Mouse (Mus musculus) forebrain, postnatal 0 days (tissue): ENCODE results near the gene Gm10644. TPM values are rescaled to one million over a fixed set of nuclear protein-coding genes. Genes with fewer than 3 reads are reported as not detected.

Experiments used
- ATAC-seq: fragments of 200-750 bp; cut with Nextera tagmentation; 2 replicates; pipeline ENCODE4 v1.8.0; 2017; ENCODE audit warnings: mild to moderate bottlenecking, moderate library complexity
- DNase-seq: peaks from one replicate; pipeline ENCODE4 v3.0.0-alpha.2; 2015
- H3K27ac ChIP-seq: fragments of 300-500 bp; sonication (generic); 2 replicates; pipeline ENCODE4 v1.5.1; 2014; ENCODE audit warnings: low read depth, mild to moderate bottlenecking, antibody characterized with exemption, low read length, moderate library complexity, mixed read lengths
- H3K27me3 ChIP-seq: fragments of 300-500 bp; sonication (generic); 2 replicates; pipeline ENCODE4 v1.6.1; 2014; ENCODE audit warnings: mild to moderate bottlenecking, low read length, mixed read lengths; ENCODE audit not compliant: insufficient read depth
- H3K36me3 ChIP-seq: fragments of 300-500 bp; sonication (generic); 2 replicates; pipeline ENCODE4 v1.6.1; 2014; ENCODE audit warnings: mild to moderate bottlenecking, moderate library complexity; ENCODE audit not compliant: insufficient read depth
- H3K4me1 ChIP-seq: fragments of 300-500 bp; sonication (generic); 2 replicates; pipeline ENCODE4 v1.6.1; 2014; ENCODE audit warnings: antibody characterized with exemption; ENCODE audit not compliant: insufficient read depth
- H3K4me2 ChIP-seq: fragments of 300-500 bp; sonication (generic); 2 replicates; pipeline ENCODE4 v1.6.1; 2014; ENCODE audit warnings: low read depth, mild to moderate bottlenecking, moderate library complexity
- H3K4me3 ChIP-seq: fragments of 300-500 bp; sonication (generic); 2 replicates; pipeline ENCODE4 v1.5.1; 2014; ENCODE audit warnings: low read depth, low read length, mixed read lengths
- H3K9ac ChIP-seq: fragments of 300-500 bp; sonication (generic); 2 replicates; pipeline ENCODE4 v1.6.1; 2014; ENCODE audit warnings: mild to moderate bottlenecking
- H3K9me3 ChIP-seq: fragments of 300-500 bp; sonication (generic); 2 replicates; pipeline ENCODE4 v1.6.1; 2016; ENCODE audit warnings: low read length
- CTCF ChIP-seq: sonication (generic); IDR thresholded peaks from 2 replicates; pipeline ENCODE4 v1.5.1; 2016; ENCODE audit warnings: antibody characterized with exemption, control low read depth, low read depth
- WGBS: fragments of 180-500 bp; shearing (Covaris S2); extraction: QIAGEN DNeasy Blood & Tissue Kit; methylation state at CpG from one replicate; pipeline ENCODE4 v1.1.7; 2014; 5-methylcytosine and 5-hydroxymethylcytosine counted together
- polyA plus RNA-seq: library from polyadenylated mRNA; unstranded; fragments of >200 nt; fragmentation: Nextera tagmentation; extraction: Ambion mirVana; gene quantifications from 2 replicates; pipeline ENCODE4 v1.2.1, GENCODE M21; 2015
- total RNA-seq: library from RNA; depleted of rRNA; stranded (reverse); fragments of >200 nt; gene quantifications from 2 replicates; pipeline ENCODE4 v1.2.3, GENCODE M21; 2014

Gene Gm10644
- total and polyA plus RNA-seq, 2 experiments from 2014 or later, result 0.14 to 0.40 TPM

GRCm38 (mm10) chr8:83898985-83899362 is 56.0 kb downstream of the Gm10644 start:
- peak; percentile 91 for DNase-seq

GRCm38 (mm10) chr8:83898456-83898855 is 56.5 kb downstream of the Gm10644 start:
- Histone ChIP-seq H3K9ac (peak overlapping the region; percentile 98), H3K4me1 (peaks cover 20% of the 10 kb centered on the region; the same call in 1 of the 2 replicates), H3K27ac (peak overlapping the region; percentile 99), H3K27me3 (no peaks in the 10 kb centered on the region; the same call in 1 of the 2 replicates), H3K4me2 (peak overlapping the region; percentile 79), H3K36me3 (no peaks in the 10 kb centered on the region), H3K4me3 (peak overlapping the region; percentile 95), H3K9me3 (no peaks in the 10 kb centered on the region)
- DNase-seq (peak; percentile 78), ATAC-seq (no peak)
- WGBS, result 6% methylated on average over 10 of the region's 10 CpGs
- no peak for TF ChIP-seq CTCF

More at GRCm38 (mm10) chr8:83898985-83899362, 56.0 kb downstream of the Gm10644 start:
- Histone ChIP-seq H3K4me2 (peak overlapping the region; percentile 79), H3K27me3 (no peaks in the 10 kb centered on the region; the same call in 1 of the 2 replicates), H3K4me1 (peaks cover 20% of the 10 kb centered on the region; the same call in 1 of the 2 replicates), H3K9ac (peak overlapping the region; percentile 98), H3K9me3 (no peaks in the 10 kb centered on the region), H3K36me3 (no peaks in the 10 kb centered on the region), H3K27ac (peak overlapping the region; percentile 99), H3K4me3 (peak overlapping the region; percentile 95)
- under 1% methylated on average over 13 of the region's 13 CpGs for WGBS
- no peak for TF ChIP-seq CTCF
- ATAC-seq, result peak; percentile 1; the same call in 1 of the 2 replicates

DNA sequence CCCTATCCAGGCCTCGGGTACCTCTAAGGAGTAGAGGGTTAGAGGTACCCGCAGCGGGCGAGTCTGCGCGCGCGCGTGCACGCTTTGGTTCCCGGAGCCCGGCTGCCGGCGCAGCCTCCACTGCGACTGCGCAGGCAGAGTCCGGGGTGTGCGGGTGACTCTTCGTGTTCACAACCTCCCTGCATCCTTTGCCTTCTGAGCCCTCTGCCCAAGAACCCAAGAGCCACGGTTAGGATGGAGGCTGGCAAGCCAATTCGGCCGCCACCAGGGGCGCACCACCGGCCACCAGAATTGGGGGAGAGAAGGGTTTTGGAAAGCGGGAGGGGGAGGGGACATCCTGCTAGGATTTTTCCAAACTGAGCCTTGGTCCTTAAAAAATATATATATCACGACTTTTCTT is 57.8 kb downstream of the Gm10644 start:
- Histone ChIP-seq H3K27ac (peak overlapping the region; percentile 16; the same call in 1 of the 2 replicates), H3K36me3 (no peaks in the 10 kb centered on the region), H3K27me3 (no peaks in the 10 kb centered on the region; the same call in 1 of the 2 replicates), H3K4me2 (peak overlapping the region; percentile 79), H3K9me3 (no peaks in the 10 kb centered on the region), H3K4me1 (peaks cover 13% of the 10 kb centered on the region; the same call in 1 of the 2 replicates), H3K4me3 (peak overlapping the region; percentile 34), H3K9ac (peak overlapping the region; percentile 39)
- ATAC-seq (no peak), DNase-seq (peak; percentile 74)
- TF ChIP-seq CTCF, result peak; percentile 75
- WGBS, result 1% methylated on average over 26 of the region's 26 CpGs

DNA sequence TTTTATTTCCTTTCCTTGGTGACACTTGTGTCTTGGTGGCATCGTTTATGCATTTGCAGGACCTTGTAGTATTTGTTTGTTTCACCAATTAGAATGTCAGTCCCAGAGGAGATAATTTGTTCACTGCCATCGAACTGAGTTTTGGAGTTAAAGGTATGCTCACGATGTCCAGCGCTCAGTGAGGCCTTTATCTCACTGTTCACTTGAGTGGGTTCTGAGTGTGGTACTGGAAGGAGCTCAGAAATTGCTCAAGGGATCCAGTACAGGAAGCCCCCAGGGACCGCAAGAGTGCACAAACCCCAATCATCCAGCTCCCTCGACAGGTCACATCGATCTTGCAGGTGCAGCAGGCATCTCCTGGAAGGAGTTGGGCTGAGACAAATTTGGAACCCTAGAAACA is 58.5 kb downstream of the Gm10644 start:
- Histone ChIP-seq H3K4me1 (peaks cover 13% of the 10 kb centered on the region; the same call in 1 of the 2 replicates), H3K9me3 (no peaks in the 10 kb centered on the region), H3K4me3 (no peak overlapping the region), H3K27me3 (no peaks in the 10 kb centered on the region; the same call in 1 of the 2 replicates), H3K27ac (no peak overlapping the region), H3K36me3 (no peaks in the 10 kb centered on the region), H3K9ac (no peak overlapping the region), H3K4me2 (peak overlapping the region; percentile 79)
- ATAC-seq, result no peak
- TF ChIP-seq CTCF, result no peak
- no peak for DNase-seq
- WGBS, result 85% methylated on average over 7 of the region's 7 CpGs

DNA sequence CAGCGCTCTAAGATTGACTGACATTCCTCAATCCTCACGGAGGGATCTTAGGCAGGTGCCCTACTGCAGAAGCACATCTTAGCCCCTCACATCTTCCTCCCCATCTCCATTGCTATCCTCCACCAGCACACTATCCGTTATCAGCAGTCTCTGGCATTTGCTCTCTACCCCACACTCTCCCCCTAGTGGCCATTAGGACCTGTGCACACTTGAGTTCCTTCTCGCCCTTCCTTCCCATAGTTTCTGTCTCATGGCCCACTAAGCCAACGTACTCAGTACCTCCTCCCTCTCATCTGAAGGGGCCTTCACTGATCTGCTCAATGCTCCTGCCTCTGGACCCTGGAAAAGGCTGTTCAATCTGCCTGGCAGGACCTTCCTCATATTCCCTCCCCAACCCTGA is 59.1 kb downstream of the Gm10644 start:
- DNase-seq (peak; percentile 43), ATAC-seq (no peak)
- peak; percentile 91 for TF ChIP-seq CTCF
- Histone ChIP-seq H3K27me3 (no peaks in the 10 kb centered on the region; the same call in 1 of the 2 replicates), H3K36me3 (no peaks in the 10 kb centered on the region), H3K27ac (no peak overlapping the region), H3K9ac (no peak overlapping the region), H3K9me3 (no peaks in the 10 kb centered on the region), H3K4me1 (peaks cover 13% of the 10 kb centered on the region; the same call in 1 of the 2 replicates), H3K4me2 (no peak overlapping the region), H3K4me3 (no peak overlapping the region)
- 2% methylated on average over 5 of the region's 5 CpGs for WGBS

GRCm38 (mm10) chr8:83893915-83894314 is 61.1 kb downstream of the Gm10644 start:
- Histone ChIP-seq H3K9ac (no peak overlapping the region), H3K4me1 (peaks cover 13% of the 10 kb centered on the region; the same call in 1 of the 2 replicates), H3K36me3 (no peaks in the 10 kb centered on the region), H3K27ac (no peak overlapping the region), H3K27me3 (no peaks in the 10 kb centered on the region; the same call in 1 of the 2 replicates), H3K4me2 (no peak overlapping the region), H3K9me3 (no peaks in the 10 kb centered on the region), H3K4me3 (no peak overlapping the region)
- no peak for ATAC-seq
- peak; percentile 85 for TF ChIP-seq CTCF
- peak; percentile 70 for DNase-seq
- WGBS, result 1% methylated on average over 5 of the region's 5 CpGs

GRCm38 (mm10) chr8:83892061-83892460 is 62.9 kb downstream of the Gm10644 start:
- H3K4me3 ChIP-seq, result no peak overlapping the region
- no peaks in the 10 kb centered on the region for H3K9me3 ChIP-seq
- no peaks in the 10 kb centered on the region; the same call in 1 of the 2 replicates for H3K27me3 ChIP-seq
- H3K4me2 ChIP-seq, result no peak overlapping the region
- no peak for ATAC-seq
- 0 out of 2 replicates have a peak, but pooled peaks cover 2% of the 10 kb centered on the region for H3K4me1 ChIP-seq
- DNase-seq, result no peak
- no peak overlapping the region for H3K27ac ChIP-seq
- peak; percentile 13; the same call in 1 of the 2 replicates for TF ChIP-seq CTCF
- WGBS, result 52% methylated on average over 4 of the region's 4 CpGs
- H3K36me3 ChIP-seq, result no peaks in the 10 kb centered on the region
- H3K9ac ChIP-seq, result no peak overlapping the region
